Mouse (Mus musculus) megakaryocyte, adult 5-6 weeks (primary cell): ENCODE results near the gene Gadd45gip1. TPM values are rescaled to one million over a fixed set of nuclear protein-coding genes. Genes with fewer than 3 reads are reported as not detected.
A peak's percentile ranks its signal among the peaks of the same experiment; 100 is the strongest.

Experiments
- ATAC-seq: 2 replicates; pipeline ENCODE4 v1.8.0; 2016; ENCODE audit warnings: mild to moderate bottlenecking, inconsistent platforms; ENCODE audit not compliant: poor library complexity, severe bottlenecking
- total RNA-seq, 2 experiments: library from RNA; stranded (forward) in 1 of 2; stranded (reverse) in 1 of 2; fragments of 153-499, 151-499 nt in 1 of 2; fragments of 221-1000, 200-1000 nt in 1 of 2; gene quantifications; 2 replicates each; pipeline versions ENCODE4 v1.2.3 to v1.2.4; 2015 to 2017

Gene Gadd45gip1
- total RNA-seq, 2 experiments from 2014 or later: 6.6 to 20.5 TPM

DNA sequence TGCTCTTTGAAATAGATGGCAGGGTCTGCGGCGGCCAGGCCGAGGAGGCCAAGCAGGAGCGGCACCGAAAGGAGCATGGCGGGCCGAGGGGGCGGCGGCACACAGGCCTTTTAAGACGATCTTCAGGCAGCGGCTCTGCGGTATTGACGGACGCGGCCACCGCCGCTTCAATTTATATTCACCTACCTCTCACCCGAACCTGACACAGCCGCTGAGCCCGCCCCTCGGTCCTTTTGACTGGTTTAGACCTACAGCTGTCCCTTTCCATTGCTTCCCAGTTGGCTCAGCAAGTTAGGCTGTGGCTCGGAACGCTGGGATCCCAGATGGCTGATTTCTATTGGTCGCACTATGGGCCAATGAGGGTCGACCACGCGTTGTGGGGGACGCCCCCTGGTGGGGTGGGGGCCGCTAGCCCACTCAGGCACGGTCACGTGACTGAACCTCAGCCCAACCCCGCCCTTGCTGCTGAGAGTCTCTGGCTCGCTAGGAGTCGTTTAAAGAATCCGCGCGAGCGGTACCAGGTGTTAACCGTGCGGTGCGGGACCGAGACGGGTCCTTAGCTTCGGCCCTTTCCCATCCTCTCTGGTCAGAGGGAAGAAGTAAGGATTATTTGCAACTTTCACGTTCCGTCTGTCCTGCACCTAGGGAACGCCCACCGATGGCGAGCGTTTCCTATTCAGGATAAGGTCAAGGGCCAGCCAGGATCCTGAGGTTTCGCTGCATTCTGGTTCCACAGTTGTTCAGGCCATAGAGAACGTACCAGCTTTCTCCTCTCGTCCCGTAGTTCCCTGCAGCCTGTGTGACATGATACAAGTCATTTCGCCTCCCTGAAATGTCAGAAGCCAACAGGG, 15.6 kb downstream of the Gadd45gip1 start, which contains the start of gene Calr:
Gene Calr (minus strand): TSS at position 213 of the 851 bp plus-strand sequence.
- ATAC-seq: peak; percentile 92

DNA sequence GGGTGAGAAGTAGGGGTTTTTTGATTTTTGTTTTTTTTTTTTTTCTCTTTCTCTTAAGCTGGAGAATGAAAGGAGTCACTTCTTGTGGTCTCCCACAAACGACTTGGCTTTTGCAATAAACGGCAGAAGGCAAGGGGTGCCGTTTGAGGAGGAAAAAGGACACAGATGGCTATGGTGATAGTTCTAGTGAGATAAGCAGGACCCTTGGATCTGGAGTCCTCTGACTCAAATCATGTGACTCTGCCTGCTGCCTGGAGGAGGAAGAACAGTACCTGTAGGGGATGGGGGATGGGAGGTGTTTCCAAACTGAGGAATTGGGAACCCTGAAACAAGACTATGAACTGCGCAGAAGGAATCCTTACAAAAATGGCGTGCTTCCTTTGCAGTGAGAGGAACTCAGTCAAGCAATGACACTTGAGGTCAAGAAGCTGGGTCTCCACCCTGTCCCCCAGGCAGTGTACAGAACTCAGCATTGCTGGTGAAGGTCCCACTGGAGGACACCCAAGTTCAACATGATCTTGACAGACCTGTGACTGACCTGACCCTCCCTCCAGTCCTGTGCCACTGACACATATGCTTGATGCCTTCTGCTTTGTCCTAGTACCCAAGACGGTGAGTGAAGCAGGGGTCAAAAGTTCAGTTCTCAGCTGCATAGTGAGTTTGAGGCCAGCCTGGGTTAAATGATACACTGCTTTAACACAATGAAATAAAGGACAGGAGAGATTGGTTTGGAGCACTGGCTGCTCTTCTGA, 16.5 kb downstream of the Gadd45gip1 start:
- no peak for ATAC-seq

DNA sequence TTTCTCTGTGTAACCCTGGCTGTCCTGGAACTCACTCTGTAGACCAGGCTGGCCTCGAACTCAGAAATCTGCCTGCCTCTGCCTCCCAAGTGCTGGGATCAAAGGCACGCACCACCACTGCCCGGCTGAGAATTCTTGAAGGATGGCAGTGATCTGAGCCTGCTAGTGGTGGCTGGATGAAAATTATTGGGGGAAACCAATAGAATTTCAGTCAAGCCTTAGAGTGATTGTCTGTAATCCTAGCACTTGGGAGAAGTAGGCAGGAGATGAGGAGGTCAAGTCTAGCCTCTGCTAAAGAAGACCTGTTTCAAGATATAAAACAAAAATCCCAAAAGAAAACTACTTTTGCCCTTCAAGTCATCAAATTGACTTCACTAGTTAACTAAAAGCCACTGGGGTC, 25.1 kb downstream of the Gadd45gip1 start:
- peak; percentile 2; the same call in 1 of the 2 replicates for ATAC-seq

DNA sequence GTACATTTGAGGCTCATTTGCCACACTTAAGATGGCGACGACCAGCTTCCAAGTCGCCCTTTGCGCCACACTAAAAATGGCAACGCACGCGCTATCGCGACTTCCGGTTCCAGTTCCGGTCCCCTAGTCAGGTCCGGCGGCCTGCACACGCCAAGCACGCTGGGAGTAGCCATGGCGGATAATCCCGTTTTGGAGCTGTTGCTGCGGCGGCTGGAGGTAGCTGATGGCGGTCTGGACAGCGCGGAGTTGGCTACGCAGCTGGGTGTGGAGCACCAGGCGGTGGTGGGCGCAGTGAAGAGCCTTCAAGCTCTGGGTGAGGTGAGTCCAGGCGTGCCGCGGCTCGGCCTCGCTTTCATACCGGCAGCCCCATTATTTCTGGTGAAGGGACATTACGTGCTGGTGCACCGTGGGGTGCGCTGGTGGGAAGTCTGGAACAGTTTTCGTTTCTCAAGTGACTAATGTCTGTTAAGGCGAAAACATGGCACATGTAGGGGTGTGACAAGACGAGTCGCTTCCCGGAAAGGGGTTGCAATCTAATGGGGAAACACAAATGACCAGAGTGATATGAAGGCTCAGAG, 25.6 kb downstream of the Gadd45gip1 start, which contains the start of gene Farsa:
Gene Farsa (plus strand): TSS at position 126 of the 578 bp plus-strand sequence.
- peak; percentile 100 for ATAC-seq

DNA sequence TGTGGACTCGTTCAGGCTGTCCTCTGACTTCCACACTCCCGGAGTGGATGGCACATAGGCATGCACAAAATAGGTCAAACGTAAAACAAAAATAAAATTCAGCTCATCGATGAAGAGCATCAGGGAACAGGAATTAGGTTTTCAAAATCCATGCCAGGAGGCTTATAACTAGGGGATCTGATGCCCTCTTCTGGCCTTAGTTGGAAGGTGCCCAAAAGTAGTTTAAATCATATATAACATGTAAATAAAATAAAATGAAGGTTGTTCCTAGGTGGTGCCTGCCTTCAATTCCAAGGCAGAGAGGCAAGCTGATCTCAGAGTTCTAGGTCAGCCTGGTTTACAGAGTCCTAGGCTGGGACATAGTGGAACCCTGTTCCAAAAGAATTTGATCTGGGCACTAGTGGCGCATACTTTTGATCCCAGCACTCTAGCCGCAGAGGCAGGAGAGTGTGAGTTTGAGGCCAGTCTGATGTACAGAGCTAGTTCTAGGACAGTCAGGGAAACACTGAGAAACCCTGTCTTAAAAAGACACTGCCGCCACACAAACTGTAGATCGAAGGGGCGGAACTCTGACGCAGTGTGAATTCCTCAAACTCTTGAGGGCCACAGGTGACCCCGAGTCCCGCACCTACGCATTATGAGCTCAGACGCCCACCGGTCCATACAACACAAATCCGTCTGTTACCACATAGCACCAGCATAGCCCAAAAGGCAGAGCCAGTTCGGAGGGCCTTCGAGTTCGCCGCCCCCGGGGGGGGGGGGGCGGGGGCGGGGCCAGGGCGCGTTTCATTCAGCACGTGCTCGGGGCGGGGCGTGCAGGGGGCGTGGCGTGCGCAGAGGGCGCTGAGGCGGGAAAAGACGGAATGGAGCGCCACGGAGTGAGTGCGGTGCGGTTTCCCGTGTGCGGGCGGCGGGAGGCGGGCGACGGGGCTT, 40.3 kb downstream of the Gadd45gip1 start, which contains the start of gene Syce2:
Gene Syce2 (plus strand): TSS at position 736 of the 933 bp plus-strand sequence.
- ATAC-seq: peak; percentile 86

DNA sequence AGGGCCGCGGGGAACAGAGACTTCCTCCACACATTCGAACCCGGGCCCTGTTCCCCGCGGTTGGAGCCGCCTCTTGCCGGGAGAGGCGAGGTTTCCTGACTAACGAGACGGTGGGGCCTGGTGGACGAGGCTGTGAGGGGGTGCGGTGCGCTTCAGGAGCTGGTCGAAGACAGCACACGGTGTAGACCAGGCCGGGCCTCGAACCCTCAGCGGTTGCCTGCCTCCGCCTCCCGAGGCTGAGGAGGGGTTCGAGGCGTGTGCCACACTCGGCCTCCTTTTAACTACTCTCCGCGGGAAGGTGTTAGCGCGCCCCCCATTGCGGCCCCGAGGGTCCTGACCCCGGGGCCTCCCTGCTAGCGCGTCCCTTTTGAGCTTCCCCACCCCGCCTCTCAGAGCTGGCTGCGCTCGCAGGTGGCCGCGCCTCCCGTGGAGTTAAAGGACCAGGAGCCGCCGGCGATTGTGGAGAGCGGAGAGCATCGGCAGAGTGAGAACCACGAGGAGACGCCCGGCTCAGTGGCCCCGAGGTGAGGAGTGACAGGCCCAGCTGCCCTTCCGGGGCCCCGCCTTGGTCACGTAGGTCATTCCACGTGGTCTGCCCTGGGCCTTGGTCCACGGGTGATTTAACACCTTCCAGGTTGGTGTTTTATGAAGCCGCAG, 41.1 kb downstream of the Gadd45gip1 start:
- ATAC-seq: peak; percentile 54

DNA sequence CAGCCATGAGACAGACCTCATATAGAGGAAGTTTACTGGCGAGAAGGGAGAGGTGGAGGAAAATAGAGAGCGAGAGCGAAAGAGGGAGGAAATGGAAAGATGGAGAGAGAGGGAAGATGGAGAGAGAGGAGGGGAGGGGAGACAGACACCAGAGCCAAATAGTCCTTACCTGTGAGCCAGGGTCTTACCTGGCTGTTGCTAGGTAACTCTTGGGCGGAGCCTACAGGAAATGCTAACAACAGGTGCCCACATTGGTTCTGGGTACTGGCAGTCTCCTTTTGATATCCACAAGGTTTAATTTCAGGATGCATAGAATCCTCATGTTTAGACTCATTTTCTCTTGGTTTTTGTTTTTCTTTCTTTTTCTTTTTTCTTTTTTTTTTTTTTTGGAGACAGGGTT, 41.7 kb downstream of the Gadd45gip1 start:
- no peak for ATAC-seq

DNA sequence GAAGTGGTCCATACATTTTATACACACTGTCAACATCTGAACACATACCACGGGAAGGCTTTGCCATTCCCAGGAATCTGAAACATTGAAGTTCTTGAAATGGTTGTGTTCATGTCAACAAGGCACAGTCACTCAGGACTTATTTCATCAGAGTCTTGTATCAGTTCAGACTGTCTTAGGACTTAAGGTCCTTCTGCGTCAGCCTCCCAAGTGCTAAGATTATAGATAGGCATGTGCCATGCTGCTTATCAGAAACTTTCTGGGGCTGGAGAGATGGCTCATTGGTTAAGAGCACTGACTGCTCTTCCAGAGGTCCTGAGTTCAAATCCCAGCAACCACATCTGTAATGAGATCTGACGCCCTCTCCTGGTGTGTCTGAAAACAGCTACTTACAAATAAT, 43.0 kb downstream of the Gadd45gip1 start:
- ATAC-seq: no peak

DNA sequence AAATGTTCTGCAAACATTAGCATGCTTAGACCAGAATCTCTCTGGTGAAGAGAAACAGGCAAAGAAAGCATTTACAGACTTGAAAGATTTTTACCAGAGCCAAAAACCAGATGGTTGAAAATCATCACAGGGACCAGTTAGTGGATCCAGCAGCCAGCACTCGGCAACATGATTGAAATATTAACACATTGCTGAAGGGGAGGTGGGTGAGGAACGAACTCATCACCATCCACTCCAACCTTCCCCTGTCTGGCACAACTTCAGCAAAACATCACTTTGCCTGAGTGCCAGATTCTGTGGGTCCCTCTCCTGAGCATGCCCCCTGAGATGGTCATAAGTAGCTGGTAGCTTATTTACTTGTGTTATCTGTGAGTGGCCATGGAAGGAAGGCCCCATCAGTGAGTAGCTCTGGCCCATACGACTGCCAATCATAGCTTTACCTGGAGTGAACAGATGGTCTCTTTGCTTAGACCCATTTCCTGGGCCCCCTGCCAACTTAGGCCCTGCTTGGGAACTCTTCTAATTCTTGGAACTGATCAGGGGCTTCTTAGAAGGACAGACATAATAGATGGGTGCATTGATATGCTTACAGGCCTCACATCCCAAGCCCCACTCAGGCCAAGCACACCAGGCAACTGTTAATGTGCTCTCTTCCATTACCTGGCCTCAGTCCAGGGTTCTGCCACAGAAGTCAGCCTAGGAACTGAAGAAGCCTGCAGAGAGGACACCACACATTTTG, 46.1 kb downstream of the Gadd45gip1 start:
- ATAC-seq: no peak

DNA sequence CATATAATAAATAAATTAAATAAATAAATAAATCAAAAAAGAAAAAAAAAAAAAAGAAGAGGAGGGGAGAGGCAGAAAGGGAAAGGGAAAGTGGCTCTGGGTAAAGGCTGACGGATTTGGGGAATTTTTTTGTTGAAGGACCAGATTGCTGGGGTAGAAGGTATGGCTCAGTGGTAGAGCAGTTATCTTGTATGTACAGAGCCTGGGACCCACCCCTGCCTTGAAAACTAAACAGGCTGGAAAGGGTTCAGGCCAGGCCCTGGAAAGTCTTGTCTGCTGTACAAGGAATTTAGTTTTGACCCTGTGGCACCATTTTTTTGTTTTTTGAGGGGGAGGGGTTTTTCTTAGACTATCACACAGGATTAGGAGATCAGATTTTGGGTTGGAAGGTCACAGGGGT, 47.6 kb downstream of the Gadd45gip1 start:
- no peak for ATAC-seq

DNA sequence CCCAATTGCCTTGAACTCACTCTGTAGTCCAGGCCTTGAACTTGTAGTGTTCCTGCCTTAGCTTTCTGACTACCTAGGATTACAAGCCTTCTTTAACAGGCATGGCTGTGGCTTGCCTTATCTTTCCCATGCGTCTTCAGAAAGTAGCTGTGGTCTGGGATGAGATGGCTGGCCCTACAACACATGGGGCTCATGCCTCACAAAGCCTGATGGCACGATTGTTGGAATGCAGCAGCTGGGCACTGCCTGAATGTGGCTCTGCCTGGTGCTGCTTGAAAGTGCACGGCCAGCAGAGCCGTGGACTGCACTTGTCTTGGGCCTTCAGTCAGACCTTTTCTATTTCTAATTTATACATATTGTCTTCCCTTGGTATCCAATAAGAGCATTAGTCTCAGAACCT, 53.4 kb downstream of the Gadd45gip1 start:
- ATAC-seq: no peak

Other genes starting within 250 kb of the Gadd45gip1 start
- gene Ier2, start 168.7 kb upstream of the Gadd45gip1 start, total RNA-seq (2015): 86.1 and 87.5 TPM in 2 replicates
- gene Ier2, start 168.7 kb upstream of the Gadd45gip1 start, total RNA-seq (2017): 62.7 and 65.3 TPM in 2 replicates
- gene Trmt1, start 145.2 kb upstream of the Gadd45gip1 start, total RNA-seq (2015): 29.5 and 35.9 TPM in 2 replicates
- 37.6 and 40.4 TPM in 2 replicates for gene Trmt1, start 145.2 kb upstream of the Gadd45gip1 start, total RNA-seq (2017)
- 42.8 and 43.0 TPM in 2 replicates for gene Nacc1, start 143.7 kb upstream of the Gadd45gip1 start, total RNA-seq (2015)
- gene Nacc1, start 143.7 kb upstream of the Gadd45gip1 start, total RNA-seq (2017): 31.8 and 36.8 TPM in 2 replicates
- gene Lyl1, start 130.1 kb upstream of the Gadd45gip1 start, total RNA-seq (2015): 69.0 and 69.9 TPM in 2 replicates
- 60.3 and 62.0 TPM in 2 replicates for gene Lyl1, start 130.1 kb upstream of the Gadd45gip1 start, total RNA-seq (2017)
- 40.4 and 45.2 TPM in 2 replicates for gene G430095P16Rik, start 108.5 kb upstream of the Gadd45gip1 start, total RNA-seq (2015)
- 20.6 and 25.5 TPM in 2 replicates for gene G430095P16Rik, start 108.5 kb upstream of the Gadd45gip1 start, total RNA-seq (2017)
- gene Nfix, start 31.2 kb upstream of the Gadd45gip1 start, total RNA-seq (2015): 23.8 and 26.9 TPM in 2 replicates
- 7.7 and 17.0 TPM in 2 replicates for gene Nfix, start 31.2 kb upstream of the Gadd45gip1 start, total RNA-seq (2017)
- gene Dand5, start 8.7 kb upstream of the Gadd45gip1 start, total RNA-seq (2015): 1.4 and 2.6 TPM in 2 replicates
- 0.28 and 4.4 TPM in 2 replicates for gene Dand5, start 8.7 kb upstream of the Gadd45gip1 start, total RNA-seq (2017)
- gene Rad23a, start 9.1 kb downstream of the Gadd45gip1 start, total RNA-seq (2015): 35.6 and 36.9 TPM in 2 replicates
- 27.6 and 29.5 TPM in 2 replicates for gene Rad23a, start 9.1 kb downstream of the Gadd45gip1 start, total RNA-seq (2017)
- 163 and 187 TPM in 2 replicates for gene Calr, start 15.4 kb downstream of the Gadd45gip1 start, total RNA-seq (2015)
- gene Calr, start 15.4 kb downstream of the Gadd45gip1 start, total RNA-seq (2017): 821 and 830 TPM in 2 replicates
- 11.6 and 17.3 TPM in 2 replicates for gene Farsa, start 25.5 kb downstream of the Gadd45gip1 start, total RNA-seq (2015)
- gene Farsa, start 25.5 kb downstream of the Gadd45gip1 start, total RNA-seq (2017): 49.7 and 53.4 TPM in 2 replicates
- gene Syce2, start 40.6 kb downstream of the Gadd45gip1 start, total RNA-seq (2015): 67.7 and 97.1 TPM in 2 replicates
- gene Syce2, start 40.6 kb downstream of the Gadd45gip1 start, total RNA-seq (2017): 46.2 and 47.5 TPM in 2 replicates
- 7.4 and 8.8 TPM in 2 replicates for gene Gcdh, start 62.4 kb downstream of the Gadd45gip1 start, total RNA-seq (2015)
- gene Gcdh, start 62.4 kb downstream of the Gadd45gip1 start, total RNA-seq (2017): 9.7 and 11.9 TPM in 2 replicates
- gene Klf1, start 70.4 kb downstream of the Gadd45gip1 start, total RNA-seq (2015): 2.0 and 5.2 TPM in 2 replicates
- 1.8 and 8.7 TPM in 2 replicates for gene Klf1, start 70.4 kb downstream of the Gadd45gip1 start, total RNA-seq (2017)
- gene Dnase2a, start 77.0 kb downstream of the Gadd45gip1 start, total RNA-seq (2015): 15.2 and 30.1 TPM in 2 replicates
- 27.4 and 39.0 TPM in 2 replicates for gene Dnase2a, start 77.0 kb downstream of the Gadd45gip1 start, total RNA-seq (2017)
- gene Mast1, start 105.8 kb downstream of the Gadd45gip1 start, total RNA-seq (2015): 0.02 TPM in 1 of 2 replicates, not detected in the other
- 0.07 and 0.08 TPM in 2 replicates for gene Mast1, start 105.8 kb downstream of the Gadd45gip1 start, total RNA-seq (2017)
- not detected in 2 replicates for gene Rtbdn, start 115.5 kb downstream of the Gadd45gip1 start, total RNA-seq (2015)
- not detected in 2 replicates for gene Rtbdn, start 115.5 kb downstream of the Gadd45gip1 start, total RNA-seq (2017)
- 3.2 TPM in 1 of 2 replicates, not detected in the other for gene Gm49661, start 137.9 kb downstream of the Gadd45gip1 start, total RNA-seq (2015)
- gene Gm49661, start 137.9 kb downstream of the Gadd45gip1 start, total RNA-seq (2017): not detected in 2 replicates
- 180 and 184 TPM in 2 replicates for gene Prdx2, start 138.1 kb downstream of the Gadd45gip1 start, total RNA-seq (2015)
- 230 and 256 TPM in 2 replicates for gene Prdx2, start 138.1 kb downstream of the Gadd45gip1 start, total RNA-seq (2017)
- gene Rnaseh2a, start 138.2 kb downstream of the Gadd45gip1 start, total RNA-seq (2015): 56.8 and 75.8 TPM in 2 replicates
- 41.1 and 49.0 TPM in 2 replicates for gene Rnaseh2a, start 138.2 kb downstream of the Gadd45gip1 start, total RNA-seq (2017)
- gene Junb, start 147.2 kb downstream of the Gadd45gip1 start, total RNA-seq (2015): 45.5 and 60.4 TPM in 2 replicates
- gene Junb, start 147.2 kb downstream of the Gadd45gip1 start, total RNA-seq (2017): 110 and 125 TPM in 2 replicates
- gene Hook2, start 159.1 kb downstream of the Gadd45gip1 start, total RNA-seq (2015): 0.82 and 1.1 TPM in 2 replicates
- 3.1 and 6.6 TPM in 2 replicates for gene Hook2, start 159.1 kb downstream of the Gadd45gip1 start, total RNA-seq (2017)
- gene Best2, start 183.0 kb downstream of the Gadd45gip1 start, total RNA-seq (2015): 0.07 TPM in 1 of 2 replicates, not detected in the other
- not detected in 2 replicates for gene Best2, start 183.0 kb downstream of the Gadd45gip1 start, total RNA-seq (2017)
- gene Asna1, start 193.8 kb downstream of the Gadd45gip1 start, total RNA-seq (2015): 52.5 and 64.0 TPM in 2 replicates
- gene Asna1, start 193.8 kb downstream of the Gadd45gip1 start, total RNA-seq (2017): 61.2 and 65.5 TPM in 2 replicates
- 138 and 141 TPM in 2 replicates for gene Trir, start 195.3 kb downstream of the Gadd45gip1 start, total RNA-seq (2015)
- 411 and 422 TPM in 2 replicates for gene Trir, start 195.3 kb downstream of the Gadd45gip1 start, total RNA-seq (2017)
- gene Tnpo2, start 205.4 kb downstream of the Gadd45gip1 start, total RNA-seq (2015): 13.2 and 18.8 TPM in 2 replicates
- gene Tnpo2, start 205.4 kb downstream of the Gadd45gip1 start, total RNA-seq (2017): 13.1 and 17.7 TPM in 2 replicates
- gene Fbxw9, start 228.5 kb downstream of the Gadd45gip1 start, total RNA-seq (2015): 2.1 and 4.1 TPM in 2 replicates
- gene Fbxw9, start 228.5 kb downstream of the Gadd45gip1 start, total RNA-seq (2017): 3.0 and 3.2 TPM in 2 replicates
- not detected in 2 replicates for gene Gm5741, start 236.5 kb downstream of the Gadd45gip1 start, total RNA-seq (2015)
- not detected in 2 replicates for gene Gm5741, start 236.5 kb downstream of the Gadd45gip1 start, total RNA-seq (2017)
- gene Dhps, start 240.2 kb downstream of the Gadd45gip1 start, total RNA-seq (2015): 50.9 and 55.1 TPM in 2 replicates
- gene Dhps, start 240.2 kb downstream of the Gadd45gip1 start, total RNA-seq (2017): 26.9 and 30.2 TPM in 2 replicates
- 116 and 119 TPM in 2 replicates for gene Wdr83os, start 249.2 kb downstream of the Gadd45gip1 start, total RNA-seq (2015)
- 27.8 and 39.4 TPM in 2 replicates for gene Wdr83os, start 249.2 kb downstream of the Gadd45gip1 start, total RNA-seq (2017)
- 17.0 and 20.5 TPM in 2 replicates for gene Wdr83, start 249.8 kb downstream of the Gadd45gip1 start, total RNA-seq (2015)
- gene Wdr83, start 249.8 kb downstream of the Gadd45gip1 start, total RNA-seq (2017): 9.9 and 12.5 TPM in 2 replicates